Mouse (Mus musculus): ENCODE data around the gene Cracr2b.

Gene Cracr2b

GRCm38 (mm10) chr7:141454967-141455551 is 5.8 kb upstream of the Cracr2b start, which contains the start of gene Pnpla2:
Gene Pnpla2, plus strand, starts transcription at chr7:141455198.
- peak; percentile 93 for DNase-seq (ENCODE audit: low read depth)

- DNase-seq (ENCODE audit: low read depth): peak; percentile 83
These were observed 5.1 kb upstream of the Cracr2b start for GRCm38 (mm10) chr7:141455610-141456314.

GRCm38 (mm10) chr7:141456739-141457138 is 4.2 kb upstream of the Cracr2b start:
- peak; percentile 64 for DNase-seq (ENCODE audit: low read depth)

GRCm38 (mm10) chr7:141457236-141457635 is 3.7 kb upstream of the Cracr2b start:
- DNase-seq (ENCODE audit: low read depth): no peak

GRCm38 (mm10) chr7:141457986-141458660 is 2.8 kb upstream of the Cracr2b start:
- DNase-seq (ENCODE audit: low read depth): peak; percentile 61

- DNase-seq (ENCODE audit: low read depth): no peak
These were observed 2.2 kb upstream of the Cracr2b start for GRCm38 (mm10) chr7:141458661-141459060.

- DNase-seq (ENCODE audit: low read depth): no peak
These were observed 1.6 kb upstream of the Cracr2b start for GRCm38 (mm10) chr7:141459301-141459711.

- DNase-seq (ENCODE audit: low read depth): no peak
These were observed 898 bp upstream of the Cracr2b start for GRCm38 (mm10) chr7:141460001-141460390.

GRCm38 (mm10) chr7:141461521-141462332 is 833 bp downstream of the Cracr2b start:
- DNase-seq (ENCODE audit: low read depth): no peak

- DNase-seq (ENCODE audit: low read depth): no peak
These were observed 1.5 kb downstream of the Cracr2b start for GRCm38 (mm10) chr7:141462333-141462821.

GRCm38 (mm10) chr7:141463824-141464602 is 3.1 kb downstream of the Cracr2b start:
- DNase-seq (ENCODE audit: low read depth): peak; percentile 47

- DNase-seq (ENCODE audit: low read depth): no peak
These were observed 3.8 kb downstream of the Cracr2b start for GRCm38 (mm10) chr7:141464603-141465201.

GRCm38 (mm10) chr7:141465388-141466044 is 4.6 kb downstream of the Cracr2b start:
- DNase-seq (ENCODE audit: low read depth): peak; percentile 78

- peak; percentile 88 for DNase-seq (ENCODE audit: low read depth)
These were observed 5.1 kb downstream of the Cracr2b start for GRCm38 (mm10) chr7:141466045-141466394.

- DNase-seq (ENCODE audit: low read depth): no peak
These were observed 5.8 kb downstream of the Cracr2b start for GRCm38 (mm10) chr7:141466607-141467148.

GRCm38 (mm10) chr7:141467230-141468030 is 6.5 kb downstream of the Cracr2b start, which contains the start of gene Cd151:
Gene Cd151, plus strand, starts transcription at chr7:141467392.
- DNase-seq (ENCODE audit: low read depth): peak; percentile 87

- DNase-seq (ENCODE audit: low read depth): peak; percentile 59
These were observed 7.2 kb downstream of the Cracr2b start for GRCm38 (mm10) chr7:141468164-141468521.

GRCm38 (mm10) chr7:141468522-141469211 is 7.8 kb downstream of the Cracr2b start:
- peak; percentile 95 for DNase-seq (ENCODE audit: low read depth)

- DNase-seq (ENCODE audit: low read depth): no peak
These were observed 8.5 kb downstream of the Cracr2b start for GRCm38 (mm10) chr7:141469352-141469751.
